Mouse (Mus musculus) bone marrow, adult 2 months (tissue): Measurements from ENCODE around the gene Notum. TPM values are rescaled to one million over a fixed set of nuclear protein-coding genes. Genes with fewer than 3 reads are reported as not detected.

Source experiments
- H3K27ac ChIP-seq: fragments of 200-500 bp; 2 replicates; pipeline ENCODE4 v1.5.1; 2012; ENCODE audit warnings: low read depth, mild to moderate bottlenecking, control low read depth, inconsistent platforms, low read length; ENCODE audit not compliant: control insufficient read depth, poor library complexity, insufficient read depth
- H3K4me1 ChIP-seq: fragments of 200-500 bp; 2 replicates; pipeline ENCODE4 v1.6.1; 2011; ENCODE audit warnings: low read length; ENCODE audit not compliant: control insufficient read depth, insufficient read depth
- H3K4me3 ChIP-seq: fragments of 200-500 bp; replicated peaks from 2 replicates; pipeline ENCODE3; 2011; ENCODE audit warnings: mild to moderate bottlenecking, low read depth, low read length, control low read depth; ENCODE audit not compliant: control insufficient read depth
- CTCF ChIP-seq: fragments of 200-500 bp; IDR thresholded peaks from 2 replicates; pipeline ENCODE4 v1.5.1; 2011; ENCODE audit warnings: low read length, control low read depth; ENCODE audit not compliant: control insufficient read depth, insufficient read depth
- POLR2A ChIP-seq: fragments of 200-500 bp; IDR thresholded peaks from 2 replicates; pipeline ENCODE4 v1.6.1; 2011; ENCODE audit warnings: low read depth, mild to moderate bottlenecking, control low read depth, low read length, borderline replicate concordance; ENCODE audit not compliant: control insufficient read depth
- WGBS: fragments of 180-500 bp; shearing (Covaris S2); methylation state at CpG from one replicate; pipeline ENCODE4 v1.1.7; 2018; 5-methylcytosine and 5-hydroxymethylcytosine counted together
- polyA plus RNA-seq: library from polyadenylated mRNA; stranded (reverse); fragments of >200 nt; gene quantifications from 2 replicates; pipeline ENCODE4 v1.2.4, GENCODE M21; 2011; ENCODE audit warnings: low replicate concordance; ENCODE audit not compliant: missing spikeins, insufficient read depth, insufficient read length

Notum gene
- polyA plus RNA-seq, 1 experiment = not detected

DNA sequence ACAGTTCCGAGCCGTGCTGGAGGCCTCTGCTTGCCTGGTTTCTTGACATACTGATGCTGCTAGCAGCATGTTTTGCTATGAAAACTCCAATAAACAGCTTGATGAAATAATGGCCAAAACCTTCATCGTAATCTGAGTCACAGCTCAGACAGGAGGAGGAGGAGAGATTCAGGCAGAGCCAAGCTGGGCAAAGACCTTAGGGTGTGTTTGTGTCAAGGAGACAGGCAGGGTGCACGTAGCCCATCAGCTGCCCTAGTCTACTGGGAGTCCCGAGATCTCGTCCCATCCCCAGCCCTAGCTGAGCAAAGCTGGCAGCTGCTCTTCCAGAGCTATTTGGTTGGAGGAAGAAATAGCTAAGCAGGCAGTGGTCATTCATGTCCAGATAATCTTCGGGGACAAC lies 55.3 kb downstream of the Notum start:
- no peak for TF ChIP-seq POLR2A
- no peak for TF ChIP-seq CTCF
- Histone ChIP-seq H3K27ac (no peak overlapping the region), H3K4me1 (no peaks in the 10 kb centered on the region), H3K4me3 (no peak overlapping the region)
- 88% methylated on average over 7 of the region's 7 CpGs for WGBS

Other genes with a start within 250 kb of the Notum start
- gene Nploc4, start 223.5 kb downstream of the Notum start, polyA plus RNA-seq = 30.0 and 30.5 TPM in 2 replicates
- not detected in 2 replicates for gene Tspan10, start 218.5 kb downstream of the Notum start, polyA plus RNA-seq
- not detected in 2 replicates for gene Pde6g, start 207.7 kb downstream of the Notum start, polyA plus RNA-seq
- 2.0 and 4.4 TPM in 2 replicates for gene Oxld1, start 203.1 kb downstream of the Notum start, polyA plus RNA-seq
- 19.2 and 29.6 TPM in 2 replicates for gene Ccdc137, start 203.1 kb downstream of the Notum start, polyA plus RNA-seq
- gene Arl16, start 193.6 kb downstream of the Notum start, polyA plus RNA-seq = 5.5 and 6.7 TPM in 2 replicates
- 60.4 and 87.1 TPM in 2 replicates for gene Mrpl12, start 176.6 kb downstream of the Notum start, polyA plus RNA-seq
- gene Slc25a10, start 169.3 kb downstream of the Notum start, polyA plus RNA-seq = 20.6 and 21.0 TPM in 2 replicates
- 0.81 and 1.3 TPM in 2 replicates for gene Gcgr, start 130.5 kb downstream of the Notum start, polyA plus RNA-seq
- 72.1 and 86.5 TPM in 2 replicates for gene Mcrip1, start 111.4 kb downstream of the Notum start, polyA plus RNA-seq
- not detected in 2 replicates for gene Ppp1r27, start 110.0 kb downstream of the Notum start, polyA plus RNA-seq
- 86.5 and 236 TPM in 2 replicates for gene P4hb, start 87.9 kb downstream of the Notum start, polyA plus RNA-seq
- 112 and 172 TPM in 2 replicates for gene Arhgdia, start 79.6 kb downstream of the Notum start, polyA plus RNA-seq
- gene Alyref, start 62.8 kb downstream of the Notum start, polyA plus RNA-seq = 165 and 174 TPM in 2 replicates
- gene Anapc11, start 62.8 kb downstream of the Notum start, polyA plus RNA-seq = 26.6 and 32.6 TPM in 2 replicates
- gene Npb, start 52.7 kb downstream of the Notum start, polyA plus RNA-seq = 3.8 TPM in 1 of 2 replicates, not detected in the other
- 45.4 and 46.8 TPM in 2 replicates for gene Pcyt2, start 43.2 kb downstream of the Notum start, polyA plus RNA-seq
- 67.9 and 138 TPM in 2 replicates for gene Sirt7, start 35.9 kb downstream of the Notum start, polyA plus RNA-seq
- gene Mafg, start 27.6 kb downstream of the Notum start, polyA plus RNA-seq = 61.7 and 86.9 TPM in 2 replicates
- 2.3 TPM in 1 of 2 replicates, not detected in the other for gene Pycr1, start 17.4 kb downstream of the Notum start, polyA plus RNA-seq
- 6.7 TPM in 1 of 2 replicates, not detected in the other for gene Myadml2, start 13.0 kb downstream of the Notum start, polyA plus RNA-seq
- gene Aspscr1, start 11.8 kb upstream of the Notum start, polyA plus RNA-seq = 82.0 and 94.3 TPM in 2 replicates
- gene Cenpx, start 52.6 kb upstream of the Notum start, polyA plus RNA-seq = 39.2 and 57.8 TPM in 2 replicates
- 25.5 and 41.4 TPM in 2 replicates for gene Lrrc45, start 52.8 kb upstream of the Notum start, polyA plus RNA-seq
- gene Rac3, start 60.3 kb upstream of the Notum start, polyA plus RNA-seq = 2.4 and 5.8 TPM in 2 replicates
- gene Dcxr, start 66.1 kb upstream of the Notum start, polyA plus RNA-seq = 7.4 and 9.4 TPM in 2 replicates
- gene Cbr2, start 70.9 kb upstream of the Notum start, polyA plus RNA-seq = 3.8 and 8.0 TPM in 2 replicates
- gene Hmga1b, start 101.6 kb upstream of the Notum start, polyA plus RNA-seq = 15.5 and 52.5 TPM in 2 replicates
- gene Rfng, start 123.0 kb upstream of the Notum start, polyA plus RNA-seq = 9.1 and 19.9 TPM in 2 replicates
- gene Gps1, start 123.1 kb upstream of the Notum start, polyA plus RNA-seq = 29.6 and 38.0 TPM in 2 replicates
- gene Dus1l, start 135.2 kb upstream of the Notum start, polyA plus RNA-seq = 24.2 and 57.6 TPM in 2 replicates
- 6.1 and 16.1 TPM in 2 replicates for gene Fasn, start 163.4 kb upstream of the Notum start, polyA plus RNA-seq